Mouse (Mus musculus) neutrophil, adult 65 days (primary cell): ENCODE results near the gene Irak1bp1. TPM values are rescaled to one million over a fixed set of nuclear protein-coding genes. Genes with fewer than 3 reads are reported as not detected.

ENCODE experiments used
- total RNA-seq: library from RNA; stranded (reverse); gene quantifications from 2 replicates; pipeline ENCODE4 v1.2.4, GENCODE M21; 2023

The Irak1bp1 gene
- 0.52 and 0.69 TPM in 2 replicates for total RNA-seq

GRCm38 (mm10) chr9:82829007-82829689 is at the start of gene Irak1bp1:
Gene Irak1bp1, plus strand, starts transcription at chr9:82829540.

Other genes with a start within 250 kb of the Irak1bp1 start
- gene Phip, start 146.0 kb downstream of the Irak1bp1 start, total RNA-seq: 92.5 and 133 TPM in 2 replicates